Mouse (Mus musculus): ENCODE data around the gene Vav2.

Gene Vav2

DNA sequence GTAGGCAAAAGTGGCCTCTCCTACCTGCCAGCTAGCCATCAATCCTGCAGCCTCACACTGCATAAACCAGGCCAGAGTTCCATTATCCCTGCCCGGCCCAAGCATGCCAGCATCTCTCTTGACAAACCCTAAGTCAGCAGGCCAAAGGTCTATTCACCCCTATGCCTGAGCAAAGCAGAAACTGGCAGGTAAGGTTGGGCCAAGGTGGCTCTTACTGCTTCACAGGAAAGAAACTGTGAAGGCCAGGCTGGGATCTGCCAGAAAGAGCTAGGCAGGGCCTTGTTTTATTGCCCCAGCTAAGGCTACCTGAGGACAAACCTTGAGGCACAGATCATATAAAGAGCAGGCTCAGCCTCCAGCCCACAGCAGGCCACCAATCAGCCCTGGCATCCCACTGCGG lies 55.4 kb downstream of the Vav2 start:
- no peak for DNase-seq (ENCODE audit: extremely low spot score, low spot score)

DNA sequence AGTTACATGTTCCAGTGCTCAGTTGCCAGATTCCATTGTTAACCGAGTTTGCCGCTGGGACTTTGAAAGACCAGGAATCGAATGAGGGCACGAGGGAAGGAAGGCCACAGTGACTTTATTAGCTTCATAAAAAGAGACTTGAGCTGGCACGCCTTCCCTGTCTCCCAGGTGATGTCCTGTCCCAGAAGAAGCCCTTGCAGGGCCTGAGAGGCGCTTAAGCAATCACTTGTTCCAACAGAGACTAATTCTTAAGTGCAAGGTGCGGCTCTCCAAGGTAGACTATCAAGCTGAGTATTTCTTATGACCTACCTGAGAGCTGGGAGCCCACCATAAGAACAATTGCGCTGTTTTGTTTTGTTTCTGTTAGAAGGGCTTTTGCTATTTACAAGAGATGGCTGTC lies 57.9 kb downstream of the Vav2 start:
- no peak for DNase-seq (ENCODE audit: extremely low spot score, low spot score)

DNA sequence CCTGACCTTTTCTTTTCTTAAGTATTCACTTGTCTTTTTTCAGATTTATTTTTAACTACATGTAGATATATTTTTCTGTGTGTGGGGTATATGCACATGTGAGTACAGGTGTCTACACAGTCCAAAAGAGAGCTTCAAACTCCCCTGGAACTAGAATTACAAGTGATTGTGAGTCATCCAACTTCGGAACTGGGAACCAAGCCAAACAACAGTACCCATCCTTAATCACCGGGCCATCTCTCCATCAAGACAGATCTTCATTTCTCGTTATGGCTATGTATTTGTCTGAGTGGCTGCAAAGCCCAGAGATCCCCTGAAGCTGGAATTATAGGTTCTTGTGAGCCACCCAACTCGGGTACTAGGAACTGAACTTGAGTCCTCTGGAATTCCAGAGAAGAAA lies 61.5 kb downstream of the Vav2 start:
- DNase-seq (ENCODE audit: extremely low spot score, low spot score): no peak

DNA sequence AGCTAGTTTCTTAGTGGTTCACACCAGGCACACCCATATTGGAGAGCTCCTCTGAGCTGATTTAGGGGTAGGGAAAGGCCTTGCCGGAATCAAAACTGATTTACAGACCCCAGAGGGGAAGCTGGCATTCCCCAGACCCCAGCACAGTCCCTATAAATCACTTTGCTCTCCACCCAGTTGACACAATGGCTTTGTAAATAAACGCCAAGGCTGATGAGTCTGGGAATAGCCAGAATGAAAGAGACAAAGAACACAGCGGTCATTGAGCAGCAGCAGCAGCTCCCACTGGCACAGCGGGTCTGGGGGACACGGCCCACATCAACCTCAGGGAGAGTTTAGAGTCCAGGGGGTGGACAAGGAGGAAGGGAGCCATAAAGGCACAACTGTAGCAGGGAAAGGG lies 65.0 kb downstream of the Vav2 start:
- DNase-seq (ENCODE audit: extremely low spot score, low spot score): peak; percentile 45

DNA sequence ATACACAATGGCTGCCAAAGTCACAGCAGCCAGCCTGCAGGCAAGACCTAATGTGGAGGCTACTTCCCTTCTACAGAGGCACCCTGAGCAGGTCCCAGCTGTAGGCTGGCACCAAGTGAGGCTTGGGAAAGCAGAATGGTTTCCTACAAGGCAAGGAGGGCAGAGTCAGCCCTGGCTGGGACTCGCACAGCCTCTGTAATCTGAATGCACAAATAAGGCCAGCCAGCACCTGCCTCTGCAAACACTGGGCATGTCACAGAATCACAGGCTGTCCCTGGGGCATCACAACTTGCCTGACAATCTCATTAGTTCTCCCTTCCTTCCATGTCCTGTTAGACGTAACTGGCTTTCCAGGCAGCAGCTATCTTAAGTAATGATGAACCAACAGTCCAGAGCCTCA lies 68.4 kb downstream of the Vav2 start:
- no peak for DNase-seq (ENCODE audit: extremely low spot score, low spot score)

DNA sequence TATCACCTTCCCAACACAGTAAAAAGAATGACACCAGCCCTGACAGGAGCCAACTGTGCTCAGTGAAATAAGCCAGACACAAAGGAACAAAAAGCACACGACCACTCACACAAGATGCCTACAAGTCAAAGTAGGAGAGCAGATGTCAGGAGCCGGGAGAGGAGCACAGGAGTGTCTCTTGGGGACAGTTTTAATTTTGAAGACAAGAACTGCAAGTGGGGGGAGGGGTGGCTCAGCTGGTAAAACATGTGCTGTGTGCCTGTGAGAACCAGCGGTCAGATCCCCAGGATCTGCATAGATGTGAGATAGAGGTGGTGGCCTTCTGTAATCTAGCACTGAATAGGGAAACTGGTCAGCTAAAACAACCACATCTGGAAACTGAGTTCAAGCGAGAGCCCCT lies 71.1 kb downstream of the Vav2 start:
- peak; percentile 24 for DNase-seq (ENCODE audit: extremely low spot score, low spot score)

DNA sequence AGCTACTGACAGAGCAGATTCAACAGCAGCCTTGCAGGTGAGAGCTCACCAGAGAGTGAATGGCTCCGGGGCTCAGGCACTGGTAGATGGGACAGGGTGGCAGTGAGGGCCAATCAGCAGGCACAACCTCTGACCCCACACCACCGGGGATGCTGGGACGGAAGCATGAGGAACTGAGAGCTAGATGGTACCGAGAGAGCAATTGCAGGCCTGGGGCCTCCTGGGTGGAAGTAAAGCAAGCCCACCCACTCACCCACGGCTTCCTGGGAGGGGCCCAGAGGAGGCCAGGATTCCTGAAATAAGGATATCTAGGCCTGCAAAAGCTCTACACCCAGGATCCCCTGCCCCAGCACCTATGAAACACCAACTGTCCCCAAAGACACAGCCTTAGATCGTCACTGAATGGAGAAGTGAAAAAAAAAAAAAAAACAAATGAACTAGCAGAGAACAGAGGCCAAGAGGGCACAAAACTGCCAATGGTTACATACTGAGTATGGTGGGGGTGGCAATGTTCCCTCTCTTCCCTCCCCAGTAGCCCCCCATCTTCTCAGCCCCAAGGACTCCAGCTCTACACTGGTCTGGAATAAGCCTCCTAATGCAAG lies 72.1 kb downstream of the Vav2 start:
- no peak for DNase-seq (ENCODE audit: extremely low spot score, low spot score)

DNA sequence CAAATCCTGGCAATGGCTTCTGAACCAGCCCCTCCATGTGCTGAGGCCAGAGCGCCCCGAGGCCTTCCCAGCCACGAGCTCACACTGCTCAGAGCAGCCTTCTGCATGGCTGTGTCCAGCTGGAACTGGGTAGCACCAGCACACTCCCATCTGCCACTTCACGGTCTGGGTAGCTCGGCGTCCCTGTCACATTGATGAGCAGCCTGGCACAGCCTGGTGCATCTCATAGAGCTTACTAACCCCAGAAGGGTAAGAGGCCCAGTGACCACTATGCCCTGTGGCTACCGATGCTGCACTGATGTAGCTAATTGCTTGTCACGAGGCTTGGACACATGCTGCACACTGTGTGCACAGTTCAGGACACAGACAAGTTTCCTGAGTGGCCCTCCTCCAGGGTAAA lies 74.1 kb downstream of the Vav2 start:
- DNase-seq (ENCODE audit: extremely low spot score, low spot score): no peak

DNA sequence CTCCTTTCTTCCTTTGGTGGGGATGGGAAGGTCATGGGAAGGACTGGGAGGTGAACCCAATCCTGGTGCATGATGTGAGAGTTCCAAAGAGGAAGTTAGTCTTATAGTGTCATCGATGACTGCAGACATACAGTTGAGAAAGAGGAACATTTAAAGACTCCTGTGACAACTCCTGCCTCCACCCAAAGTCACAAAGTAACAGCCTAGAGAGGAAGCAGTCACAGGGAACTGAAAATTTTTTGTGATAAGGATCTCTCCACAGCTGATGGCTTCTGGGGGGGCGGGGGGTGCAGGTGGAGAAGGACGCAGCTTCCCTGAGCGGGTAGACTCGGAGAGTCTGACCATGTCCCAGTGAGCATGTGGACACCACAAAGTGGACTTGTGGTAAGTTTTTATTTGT lies 76.5 kb downstream of the Vav2 start:
- DNase-seq (ENCODE audit: extremely low spot score, low spot score): no peak

DNA sequence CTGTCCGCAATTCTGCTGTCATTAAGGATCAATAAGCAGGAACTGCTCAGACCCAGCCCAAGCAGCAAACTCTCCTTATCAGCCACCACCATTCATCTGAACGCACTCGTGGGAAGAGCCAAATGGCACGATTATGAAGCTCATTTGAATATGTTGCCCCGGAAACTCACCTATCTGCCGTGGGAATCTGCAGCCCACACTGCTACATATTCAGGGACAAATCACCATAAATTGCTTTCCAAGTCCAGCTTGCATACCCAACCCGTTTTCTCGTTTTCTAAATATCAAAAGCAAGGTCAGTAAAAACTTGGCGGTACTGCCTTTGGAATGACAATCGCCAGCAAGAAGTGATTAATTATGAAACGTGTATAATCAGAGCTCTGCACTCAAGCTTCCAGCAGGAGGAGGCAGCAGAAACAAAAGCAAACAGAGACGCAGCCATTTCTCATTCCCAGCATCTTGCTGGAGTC lies 82.8 kb downstream of the Vav2 start:
- DNase-seq (ENCODE audit: extremely low spot score, low spot score): no peak

DNA sequence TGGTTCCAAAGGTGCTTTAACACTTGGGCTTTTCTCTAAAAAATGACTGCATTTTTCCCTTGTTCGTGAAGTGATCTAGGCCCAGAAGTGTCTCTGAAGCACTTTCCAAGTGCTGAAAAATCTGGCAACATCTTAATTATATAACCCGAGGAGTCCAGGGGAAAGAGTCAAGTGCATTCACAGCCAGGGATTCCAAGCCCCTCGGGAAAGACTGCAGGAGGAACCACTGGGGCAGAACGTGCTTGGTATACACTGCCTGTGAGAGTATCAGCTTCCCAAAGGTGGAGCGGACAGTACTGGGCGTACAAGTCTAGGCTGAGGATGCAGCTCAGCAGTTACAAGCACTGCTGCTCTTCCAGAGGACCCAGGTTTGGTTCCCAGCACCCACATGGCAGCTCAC lies 86.2 kb downstream of the Vav2 start:
- no peak for DNase-seq (ENCODE audit: extremely low spot score, low spot score)

DNA sequence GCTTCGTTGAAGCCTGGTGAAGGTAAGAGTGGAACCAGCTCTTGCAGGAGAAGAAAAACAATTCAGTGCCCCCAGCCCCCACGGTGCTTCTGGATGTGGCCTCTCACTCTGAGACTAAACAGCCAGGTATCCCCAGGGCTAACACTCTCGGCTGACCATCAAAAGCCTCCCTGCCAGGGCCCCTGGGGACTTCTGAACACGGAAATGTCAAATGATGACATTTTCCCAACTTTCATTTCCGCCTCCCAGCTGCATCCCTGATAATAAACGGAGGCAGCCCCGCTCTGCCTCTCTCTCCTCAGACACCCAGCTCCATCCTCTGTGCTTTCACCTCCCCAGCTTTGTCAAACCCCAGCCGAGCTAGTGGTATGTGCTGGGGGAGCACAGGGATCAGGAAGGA lies 87.8 kb downstream of the Vav2 start:
- no peak for DNase-seq (ENCODE audit: extremely low spot score, low spot score)

DNA sequence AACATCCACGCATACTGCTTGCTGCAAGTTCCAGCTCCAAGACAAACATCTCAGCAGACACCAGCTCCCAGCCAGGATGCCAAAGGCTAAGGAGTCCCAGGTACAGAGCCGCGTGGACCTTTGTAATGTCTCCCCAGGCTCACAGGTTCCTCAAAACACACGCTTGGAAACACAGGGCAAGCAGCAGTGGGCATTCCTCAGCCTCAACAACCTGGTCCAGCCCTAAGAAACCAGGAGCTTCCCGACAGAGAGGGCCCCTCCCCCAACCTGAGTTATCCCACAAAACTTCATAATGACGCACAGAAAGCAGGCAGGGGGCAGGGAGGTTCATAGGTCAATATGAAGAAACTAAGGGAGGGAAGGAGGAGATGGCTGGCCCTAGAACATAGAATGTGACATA lies 89.6 kb downstream of the Vav2 start:
- DNase-seq (ENCODE audit: extremely low spot score, low spot score): no peak

DNA sequence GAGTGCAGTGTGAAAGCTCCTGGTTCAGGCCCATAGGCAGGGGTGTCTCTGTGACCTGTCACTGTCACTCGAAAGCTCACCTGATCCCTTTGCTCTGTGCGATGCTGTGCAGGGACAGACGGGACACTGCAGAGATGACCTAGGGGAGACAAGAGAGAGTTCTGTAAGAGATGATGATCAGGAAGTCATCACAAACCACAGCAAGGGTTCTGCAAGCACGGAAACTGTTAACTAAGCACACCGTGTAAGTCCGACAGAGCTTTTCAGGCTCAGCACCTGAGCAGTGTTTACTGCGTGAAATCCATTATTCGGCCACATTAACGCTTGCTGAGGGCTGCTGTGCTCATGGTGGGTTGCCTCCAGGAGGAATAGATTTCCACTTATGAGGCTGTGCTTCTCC lies 90.2 kb downstream of the Vav2 start:
- no peak for DNase-seq (ENCODE audit: extremely low spot score, low spot score)

DNA sequence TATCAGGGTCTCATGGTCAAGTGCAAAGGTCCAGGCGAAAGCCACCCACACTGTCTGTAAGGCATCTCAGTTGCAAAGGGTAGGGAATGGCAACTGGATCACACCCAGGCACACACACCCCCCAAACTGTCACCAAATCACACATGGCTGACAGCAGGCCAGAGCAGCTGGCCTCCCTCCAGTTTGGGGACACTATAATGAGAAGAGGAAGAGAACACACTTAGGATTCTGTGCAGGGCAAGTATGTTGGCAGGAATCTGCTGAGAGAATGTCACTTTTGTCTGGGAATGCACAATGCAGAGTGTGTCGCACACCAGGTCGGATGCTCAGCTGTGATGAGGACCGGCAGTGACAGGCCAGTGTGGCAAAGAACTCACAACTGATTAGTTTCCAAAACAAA lies 92.0 kb downstream of the Vav2 start:
- no peak for DNase-seq (ENCODE audit: extremely low spot score, low spot score)

DNA sequence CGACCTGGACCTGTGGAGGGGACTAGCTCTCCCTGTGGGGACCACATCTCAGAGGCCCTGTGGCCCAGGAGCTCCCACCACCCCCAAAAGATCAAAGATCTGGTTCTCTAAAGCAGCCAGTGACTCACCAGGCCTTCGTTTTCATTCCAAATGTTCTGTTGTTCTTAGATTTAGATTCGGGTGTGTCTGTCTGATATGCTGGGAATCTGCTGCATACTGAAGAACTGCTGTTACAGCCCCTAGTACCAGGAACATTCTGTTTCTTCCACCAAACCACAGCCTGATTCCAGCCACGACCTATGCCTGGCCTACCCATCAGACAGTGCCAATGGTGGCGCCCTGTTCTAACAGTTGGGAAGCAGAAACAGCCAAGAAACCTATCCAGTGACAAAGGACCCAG lies 95.3 kb downstream of the Vav2 start:
- no peak for DNase-seq (ENCODE audit: extremely low spot score, low spot score)

DNA sequence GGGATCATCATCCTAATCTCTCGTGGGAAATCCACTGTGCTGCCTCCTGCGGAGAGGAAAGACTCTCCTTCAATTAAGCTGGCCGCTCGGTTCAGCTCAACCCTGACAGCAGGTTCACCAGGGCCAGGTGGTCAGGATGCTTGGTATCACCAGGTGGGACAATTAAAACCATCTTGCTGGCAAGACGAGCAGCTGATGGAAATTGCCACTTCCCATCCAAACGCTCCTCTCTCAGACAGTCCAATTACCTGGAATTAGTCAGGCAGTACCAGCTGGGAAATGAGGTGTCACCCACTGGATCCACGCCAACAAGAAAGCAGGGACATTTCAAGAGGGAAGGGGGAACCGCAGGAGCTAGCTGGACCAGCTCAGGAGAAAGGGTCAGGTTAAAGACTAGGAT lies 96.4 kb downstream of the Vav2 start:
- DNase-seq (ENCODE audit: extremely low spot score, low spot score): no peak

DNA sequence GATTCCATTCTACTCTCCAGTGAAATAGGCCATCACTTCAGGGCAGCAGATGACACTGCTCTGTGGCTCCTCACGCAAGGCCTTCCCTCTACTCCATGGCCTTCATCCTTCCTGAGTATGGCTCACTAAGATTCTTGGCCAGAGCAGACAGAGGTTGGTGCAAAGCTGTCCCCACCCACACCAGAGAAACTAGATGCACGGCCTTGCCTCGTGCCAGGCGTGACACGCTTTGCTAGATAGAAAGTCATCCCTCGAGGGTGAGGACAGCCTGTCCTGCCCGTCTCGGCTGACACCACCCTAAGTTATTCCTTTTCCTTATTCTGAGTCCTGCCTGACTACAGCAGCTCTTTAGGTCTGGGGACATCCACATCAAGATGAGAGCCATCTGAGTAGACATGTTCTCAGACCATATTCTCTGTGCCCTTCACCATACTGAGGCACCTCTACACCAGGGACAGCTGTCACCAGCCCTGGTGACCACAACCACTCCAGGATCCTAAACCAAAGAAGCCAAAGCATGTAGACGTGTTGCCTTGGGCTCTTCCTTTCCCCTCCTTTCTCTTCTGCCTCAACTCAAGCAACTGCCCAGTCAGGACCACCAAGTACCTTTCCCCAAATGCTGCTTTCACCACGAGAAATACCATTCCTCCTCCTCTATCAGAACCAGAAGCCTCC lies 97.3 kb downstream of the Vav2 start:
- DNase-seq (ENCODE audit: extremely low spot score, low spot score): no peak

DNA sequence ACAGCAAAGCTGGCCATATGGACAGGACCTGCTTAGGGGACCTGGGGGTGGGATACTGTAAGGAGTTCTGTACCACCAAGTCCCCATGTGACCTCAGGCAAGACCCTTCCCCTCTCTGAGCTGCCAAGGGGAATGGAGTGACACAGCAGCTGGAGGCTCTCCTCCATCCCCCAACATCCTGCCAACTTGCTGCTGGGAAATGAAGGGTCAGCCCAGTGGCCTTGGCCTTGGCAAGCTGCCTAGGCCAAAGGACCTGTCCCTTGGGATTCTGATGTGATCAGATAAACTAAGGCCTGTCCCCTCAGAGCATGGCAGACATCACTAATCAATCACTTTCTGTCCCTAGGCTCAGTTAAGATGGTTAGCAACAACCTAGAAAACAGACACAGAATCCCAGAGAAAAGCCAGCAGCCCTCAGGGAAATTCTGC lies 98.2 kb downstream of the Vav2 start:
- no peak for DNase-seq (ENCODE audit: extremely low spot score, low spot score)

DNA sequence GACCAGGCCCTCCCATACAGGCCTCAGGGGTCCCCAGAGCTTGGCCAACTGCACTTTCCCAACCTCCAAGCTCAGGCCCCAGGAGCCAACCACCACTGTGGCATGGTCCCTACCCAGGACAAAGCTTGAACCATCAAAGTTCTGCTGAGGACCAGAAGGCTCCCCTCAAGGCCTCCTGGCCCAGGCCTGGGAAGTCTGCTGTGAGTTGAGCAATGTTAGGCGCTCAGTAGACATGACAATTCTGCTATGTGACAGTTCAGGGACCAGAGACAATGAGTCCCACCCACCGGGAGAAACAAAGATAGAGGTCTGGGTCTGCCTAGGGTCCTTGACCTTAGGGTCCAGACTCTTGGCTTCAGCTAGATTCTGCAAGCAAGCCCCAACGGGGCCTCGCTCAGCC lies 98.9 kb downstream of the Vav2 start:
- DNase-seq (ENCODE audit: extremely low spot score, low spot score): no peak

DNA sequence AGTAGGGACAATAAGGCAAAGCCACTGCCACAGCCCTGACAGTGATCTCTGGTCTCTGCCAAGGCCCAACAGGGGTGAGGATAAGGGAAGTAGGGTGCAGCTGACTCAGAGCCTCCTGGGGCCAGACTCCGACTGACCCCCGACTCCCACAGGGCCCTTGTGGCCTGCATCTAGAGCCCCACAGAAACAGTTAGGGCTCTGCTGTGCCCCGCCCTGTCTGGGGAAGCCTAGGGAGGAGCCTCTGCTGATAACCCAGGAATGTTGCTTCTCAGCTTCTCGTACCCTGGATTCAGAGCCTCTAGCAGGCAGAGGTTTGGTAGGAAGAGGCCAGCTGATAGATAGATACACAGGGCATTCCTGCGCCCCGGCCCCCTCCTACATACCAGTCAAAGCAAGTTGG lies 99.8 kb downstream of the Vav2 start:
- no peak for DNase-seq (ENCODE audit: extremely low spot score, low spot score)

DNA sequence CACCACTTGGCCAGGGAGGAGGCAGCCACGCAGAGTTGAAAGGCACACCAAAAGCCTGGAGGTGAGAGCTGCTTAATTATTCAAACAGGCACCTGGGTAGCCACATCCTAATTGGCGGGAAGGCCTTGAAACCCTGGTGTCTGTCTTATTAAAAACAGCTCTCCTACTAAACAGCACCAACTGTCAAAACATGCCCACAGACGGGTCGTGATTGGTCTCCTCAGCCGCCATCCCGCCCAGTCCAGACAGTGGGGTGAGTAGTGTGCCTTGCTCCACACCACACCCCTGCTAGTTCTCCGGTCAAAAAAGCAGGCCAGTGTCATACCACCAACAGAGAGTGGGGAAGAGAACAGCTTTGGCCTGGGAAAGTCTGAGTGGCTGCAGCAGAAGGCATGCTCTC lies 100.5 kb downstream of the Vav2 start:
- no peak for DNase-seq (ENCODE audit: extremely low spot score, low spot score)

DNA sequence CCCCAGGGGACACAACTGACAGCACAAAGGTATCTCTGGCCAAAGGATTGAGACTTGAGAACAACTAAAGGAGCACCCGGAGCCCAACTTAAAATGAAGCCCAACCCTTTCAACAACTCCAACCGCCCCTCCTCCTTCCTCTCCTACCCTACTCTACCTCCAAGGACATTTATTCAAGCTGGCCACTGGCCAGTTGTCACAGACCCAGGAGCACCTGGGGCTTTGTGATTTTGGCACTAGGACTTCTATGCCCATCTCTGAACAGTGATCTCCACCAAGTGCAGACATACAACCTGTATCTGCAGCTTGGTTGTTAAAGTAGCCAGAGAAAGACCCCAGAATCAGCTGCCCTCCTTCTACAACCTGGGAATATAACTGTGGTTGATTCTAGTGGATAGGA lies 102.1 kb downstream of the Vav2 start:
- no peak for DNase-seq (ENCODE audit: extremely low spot score, low spot score)

Data from neural tube, embryonic 10.5 days (tissue).